Mouse (Mus musculus) ES-E14 (cell line): Measurements from ENCODE around the gene St7.

Experiments used
- CHD2 ChIP-seq: IDR thresholded peaks from 2 replicates; pipeline ENCODE4 v1.6.1; 2014; ENCODE audit warnings: mild to moderate bottlenecking, low read depth, low read length, inconsistent platforms
- MAFK ChIP-seq: IDR thresholded peaks from 2 replicates; pipeline ENCODE4 v1.6.1; 2014; ENCODE audit warnings: mild to moderate bottlenecking, low read depth, low read length, inconsistent platforms; ENCODE audit not compliant: insufficient read depth
- ZC3H11A ChIP-seq: IDR thresholded peaks from 2 replicates; pipeline ENCODE4 v1.6.1; 2012; ENCODE audit warnings: low read depth, mild to moderate bottlenecking, inconsistent platforms, low read length, borderline replicate concordance
- ZNF384 ChIP-seq: IDR thresholded peaks from 2 replicates; pipeline ENCODE4 v1.6.1; 2012; ENCODE audit warnings: low read depth, low read length, inconsistent platforms

GRCm38 (mm10) chr6:17667813-17668212, 24.9 kb upstream of the St7 start:
- TF ChIP-seq CHD2: no peak
- TF ChIP-seq ZNF384: no peak
- TF ChIP-seq MAFK: no peak
- no peak for TF ChIP-seq ZC3H11A
